Mouse (Mus musculus) forebrain, embryonic 10.5 days (tissue): ENCODE measurements around the gene Adgrg4. TPM values are rescaled to one million over a fixed set of nuclear protein-coding genes. Genes with fewer than 3 reads are reported as not detected.

ENCODE experiments used
- DNase-seq: peaks from one replicate; pipeline ENCODE4 v3.0.0-alpha.2; 2017; ENCODE audit warnings: low spot score; ENCODE audit errors: extremely low spot score
- H3K27ac ChIP-seq: fragments of 300-500 bp; sonication (generic); 2 replicates; pipeline ENCODE4 v1.5.1; 2016; ENCODE audit warnings: mild to moderate bottlenecking
- H3K27me3 ChIP-seq: fragments of 300-500 bp; sonication (generic); 2 replicates; pipeline ENCODE4 v1.6.1; 2016; ENCODE audit warnings: mild to moderate bottlenecking; ENCODE audit not compliant: poor library complexity, severe bottlenecking
- H3K36me3 ChIP-seq: fragments of 300-500 bp; sonication (generic); replicated peaks from 2 replicates; pipeline ENCODE4 v1.6.1; 2016; ENCODE audit warnings: mild to moderate bottlenecking, moderate library complexity
- H3K4me1 ChIP-seq: fragments of 300-500 bp; sonication (generic); 2 replicates; pipeline ENCODE4 v1.6.1; 2016
- H3K4me3 ChIP-seq: fragments of 300-500 bp; sonication (generic); 2 replicates; pipeline ENCODE4 v1.5.1; 2016; ENCODE audit warnings: mild to moderate bottlenecking, moderate library complexity
- H3K9me3 ChIP-seq: fragments of 300-500 bp; sonication (generic); 2 replicates; pipeline ENCODE4 v1.6.1; 2016; ENCODE audit warnings: mild to moderate bottlenecking, moderate library complexity
- WGBS: fragments of 180-500 bp; shearing (Covaris S2); methylation state at CpG from one replicate; pipeline ENCODE4 v1.1.7; 2016; 5-methylcytosine and 5-hydroxymethylcytosine counted together
- polyA plus RNA-seq: library from polyadenylated mRNA; unstranded; fragments of >200 nt; fragmentation: Nextera tagmentation; extraction: Ambion mirVana; gene quantifications from 2 replicates; pipeline ENCODE4 v1.2.1, GENCODE M21; 2016

Adgrg4 gene
- polyA plus RNA-seq, result not detected in 2 replicates

- no peaks in the 10 kb centered on the region for H3K9me3 ChIP-seq
- DNase-seq, result no peak
- no peaks in the 10 kb centered on the region for H3K36me3 ChIP-seq
- no peak within 1 kb of the TSS for H3K27ac ChIP-seq
- H3K4me3 ChIP-seq, result no peak within 1 kb of the TSS
- WGBS, result 82% methylated on average over 2 of the region's 2 CpGs
- no peaks in the 10 kb centered on the region for H3K4me1 ChIP-seq
- no peaks in the 10 kb centered on the region for H3K27me3 ChIP-seq
Observed at GRCm38 (mm10) chrX:56869863-56870262, at the start of gene Adgrg4. TSS of gene Adgrg4 (plus strand) at chrX:56870163.

GRCm38 (mm10) chrX:56821765-56822603 lies 48.0 kb upstream of the Adgrg4 start, which contains the start of gene Map7d3:
TSS of gene Map7d3 (minus strand) at chrX:56822326.
- Histone ChIP-seq H3K36me3 (peaks cover 6% of the 10 kb centered on the region), H3K27ac (peak within 1 kb of the TSS; percentile 54), H3K9me3 (no peaks in the 10 kb centered on the region), H3K4me3 (peak within 1 kb of the TSS; percentile 59), H3K4me1 (no peaks in the 10 kb centered on the region), H3K27me3 (no peaks in the 10 kb centered on the region)
- WGBS, result 20% methylated on average over 35 of the region's 35 CpGs
- DNase-seq, result peak; percentile 34

- H3K9me3 ChIP-seq, result no peaks in the 10 kb centered on the region
- no peaks in the 10 kb centered on the region for H3K27me3 ChIP-seq
- no peaks in the 10 kb centered on the region for H3K4me1 ChIP-seq
- DNase-seq, result no peak
- 85% methylated on average over 6 of the region's 6 CpGs for WGBS
- H3K36me3 ChIP-seq, result no peaks in the 10 kb centered on the region
- no peak overlapping the region for H3K4me3 ChIP-seq
- H3K27ac ChIP-seq, result no peak overlapping the region
Observed at GRCm38 (mm10) chrX:56827492-56827891, 42.5 kb upstream of the Adgrg4 start.

GRCm38 (mm10) chrX:56835842-56836241 lies 34.1 kb upstream of the Adgrg4 start:
- Histone ChIP-seq H3K27ac (no peak overlapping the region), H3K27me3 (no peaks in the 10 kb centered on the region), H3K36me3 (no peaks in the 10 kb centered on the region), H3K4me3 (no peak overlapping the region), H3K9me3 (no peaks in the 10 kb centered on the region), H3K4me1 (no peaks in the 10 kb centered on the region)
- 88% methylated on average over 6 of the region's 6 CpGs for WGBS
- no peak for DNase-seq

GRCm38 (mm10) chrX:56839369-56839768 lies 30.6 kb upstream of the Adgrg4 start:
- Histone ChIP-seq H3K9me3 (no peaks in the 10 kb centered on the region), H3K4me3 (no peak overlapping the region), H3K36me3 (no peaks in the 10 kb centered on the region), H3K27ac (no peak overlapping the region), H3K27me3 (no peaks in the 10 kb centered on the region), H3K4me1 (no peaks in the 10 kb centered on the region)
- DNase-seq, result peak; percentile 19

- Histone ChIP-seq H3K4me1 (no peaks in the 10 kb centered on the region), H3K4me3 (no peak overlapping the region), H3K27ac (no peak overlapping the region), H3K9me3 (no peaks in the 10 kb centered on the region), H3K36me3 (no peaks in the 10 kb centered on the region), H3K27me3 (no peaks in the 10 kb centered on the region)
- no peak for DNase-seq
- WGBS, result 83% methylated on average over 5 of the region's 5 CpGs
Observed at GRCm38 (mm10) chrX:56841255-56841654, 28.7 kb upstream of the Adgrg4 start.

- WGBS, result 84% methylated on average over 2 of the region's 2 CpGs
- Histone ChIP-seq H3K9me3 (no peaks in the 10 kb centered on the region), H3K27ac (no peak overlapping the region), H3K27me3 (no peaks in the 10 kb centered on the region), H3K4me3 (no peak overlapping the region), H3K36me3 (no peaks in the 10 kb centered on the region), H3K4me1 (no peaks in the 10 kb centered on the region)
- DNase-seq, result no peak
Observed at GRCm38 (mm10) chrX:57012891-57013290, 142.9 kb downstream of the Adgrg4 start.

- Histone ChIP-seq H3K36me3 (no peaks in the 10 kb centered on the region), H3K9me3 (no peaks in the 10 kb centered on the region)
- 86% methylated on average over 5 of the region's 5 CpGs for WGBS
Observed at GRCm38 (mm10) chrX:57042774-57043173, 172.8 kb downstream of the Adgrg4 start, which contains the start of gene Brs3. TSS of gene Brs3 (plus strand) at chrX:57043074.

GRCm38 (mm10) chrX:57043869-57044268 lies 173.9 kb downstream of the Adgrg4 start:
- no peak for DNase-seq
- no peaks in the 10 kb centered on the region for H3K9me3 ChIP-seq
- H3K4me1 ChIP-seq, result no peaks in the 10 kb centered on the region
- no peak overlapping the region for H3K4me3 ChIP-seq
- no peaks in the 10 kb centered on the region for H3K36me3 ChIP-seq
- H3K27me3 ChIP-seq, result no peaks in the 10 kb centered on the region
- WGBS, result 86% methylated on average over 6 of the region's 6 CpGs
- no peak overlapping the region for H3K27ac ChIP-seq

More at GRCm38 (mm10) chrX:57042774-57043173, 172.8 kb downstream of the Adgrg4 start, which contains the start of gene Brs3:
- no peaks in the 10 kb centered on the region for H3K4me1 ChIP-seq
- H3K27me3 ChIP-seq, result no peaks in the 10 kb centered on the region
- DNase-seq, result no peak
- H3K4me3 ChIP-seq, result no peak within 1 kb of the TSS
- H3K27ac ChIP-seq, result no peak within 1 kb of the TSS

Other genes with a start within 250 kb of the Adgrg4 start
- 81.2 and 88.9 TPM in 2 replicates for gene Fhl1, start 138.4 kb upstream of the Adgrg4 start, polyA plus RNA-seq
- gene Map7d3, start 47.8 kb upstream of the Adgrg4 start, polyA plus RNA-seq, result 2.5 and 2.8 TPM in 2 replicates
- not detected in 2 replicates for gene Brs3, start 172.9 kb downstream of the Adgrg4 start, polyA plus RNA-seq
- gene Htatsf1, start 183.4 kb downstream of the Adgrg4 start, polyA plus RNA-seq, result 73.8 and 76.3 TPM in 2 replicates
- 0.06 and 0.09 TPM in 2 replicates for gene Vgll1, start 217.9 kb downstream of the Adgrg4 start, polyA plus RNA-seq